Mouse (Mus musculus) brain, embryonic 14.5 days (tissue): ENCODE measurements at regions not wholly inside any gene's neighbourhood (a gene's known extent, or its start where the extent isn't known, plus 50 kb on each side); places are given as distances from the start of the nearest gene placed in this dataset.

Experiments used
- CTCF ChIP-seq: fragments of 200-500 bp; IDR thresholded peaks from 2 replicates; pipeline ENCODE4 v1.5.1; 2012; ENCODE audit warnings: inconsistent platforms, mild to moderate bottlenecking, moderate library complexity, borderline replicate concordance; ENCODE audit not compliant: insufficient read depth, insufficient read length; ENCODE audit errors: extremely low read depth
- POLR2A ChIP-seq: fragments of 200-500 bp; IDR thresholded peaks from 2 replicates; pipeline ENCODE4 v1.6.1; 2012; ENCODE audit warnings: mild to moderate bottlenecking, inconsistent platforms, borderline replicate concordance; ENCODE audit not compliant: poor library complexity, insufficient read depth, insufficient read length, severe bottlenecking; ENCODE audit errors: extremely low read depth

DNA sequence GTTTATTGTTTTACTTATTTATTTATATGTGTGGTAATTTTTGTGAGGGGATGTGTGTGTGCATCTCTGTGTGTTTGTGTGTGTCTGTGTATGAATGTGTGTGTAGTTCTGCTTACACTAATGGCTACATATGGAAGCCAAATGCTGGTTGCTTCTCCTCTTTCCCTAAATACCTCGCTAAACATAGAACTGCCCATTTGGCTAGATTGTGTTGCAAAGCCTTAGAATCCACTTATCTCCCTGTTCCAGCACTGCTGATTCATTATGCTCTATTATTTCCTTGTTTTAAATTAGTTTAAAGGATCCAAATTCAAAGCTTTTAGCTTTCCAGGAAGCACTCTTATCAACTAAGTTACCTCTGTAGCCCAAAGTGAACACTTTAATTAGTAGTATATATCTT, 1148.5 kb upstream of the Cited2 start:
- TF ChIP-seq POLR2A (no peak), CTCF (no peak)
